Mouse (Mus musculus) embryo, embryonic 11.5 days (tissue): Measurements from ENCODE around the gene Spata13.

Experiments
- DNase-seq: peaks from one replicate; pipeline ENCODE4 v3.0.0-alpha.2; 2012; ENCODE audit warnings: low read depth, low spot score

Gene Spata13

DNA sequence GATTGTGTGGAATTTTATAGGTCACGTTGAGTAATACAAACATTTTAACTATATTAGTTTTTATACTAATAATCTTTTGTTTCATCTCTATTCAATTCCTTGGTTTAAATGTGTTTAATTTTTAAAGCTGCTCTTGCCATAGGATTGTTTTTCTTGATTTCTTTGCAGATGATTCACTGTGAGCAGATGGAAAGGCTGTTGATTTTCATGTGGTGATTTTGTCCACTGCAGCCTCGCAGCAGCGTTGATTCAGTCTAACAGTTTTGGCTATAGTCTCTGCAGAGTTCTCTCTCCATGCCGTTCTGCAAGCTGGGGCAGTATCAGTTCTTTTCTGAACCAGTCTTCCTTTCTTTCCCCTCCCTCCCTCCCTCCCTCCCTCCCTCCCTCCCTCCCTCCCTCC, 41.9 kb downstream of the Spata13 start:
- no peak for DNase-seq

GRCm38 (mm10) chr14:60676625-60677314, 43.0 kb downstream of the Spata13 start:
- DNase-seq, result no peak

DNA sequence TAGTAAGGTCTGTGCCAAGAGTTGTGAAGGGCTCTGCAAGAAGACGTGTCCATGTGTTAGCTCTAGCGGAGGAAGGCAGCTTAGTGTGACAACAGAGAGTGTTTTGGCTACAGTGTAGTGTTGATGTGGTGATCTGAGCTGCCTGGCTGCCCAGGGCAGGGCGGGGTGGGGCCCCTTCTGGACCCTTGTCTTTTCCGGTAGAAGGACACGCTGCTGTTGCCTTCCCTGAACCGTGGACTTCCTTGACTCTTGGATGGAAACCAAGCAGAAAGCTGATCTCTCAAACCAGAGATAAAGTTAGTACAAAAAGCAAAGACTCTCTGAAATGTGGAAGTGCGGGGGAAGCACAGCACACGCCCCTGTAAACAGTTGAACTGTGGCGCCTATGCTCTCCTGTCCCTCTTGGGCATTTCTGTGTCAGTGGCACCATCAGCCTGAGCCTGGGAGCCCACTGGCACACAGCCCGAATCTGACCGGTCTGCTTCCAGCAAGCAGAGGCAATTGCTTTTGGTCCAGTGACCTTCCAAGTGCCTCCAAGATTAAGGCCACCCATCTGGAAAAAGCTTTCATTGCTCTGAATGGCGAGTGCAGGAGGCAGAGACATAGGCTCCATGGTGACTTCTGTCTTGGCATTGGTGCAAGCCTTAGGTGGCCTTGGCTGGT, 48.7 kb downstream of the Spata13 start:
- DNase-seq, result no peak

DNA sequence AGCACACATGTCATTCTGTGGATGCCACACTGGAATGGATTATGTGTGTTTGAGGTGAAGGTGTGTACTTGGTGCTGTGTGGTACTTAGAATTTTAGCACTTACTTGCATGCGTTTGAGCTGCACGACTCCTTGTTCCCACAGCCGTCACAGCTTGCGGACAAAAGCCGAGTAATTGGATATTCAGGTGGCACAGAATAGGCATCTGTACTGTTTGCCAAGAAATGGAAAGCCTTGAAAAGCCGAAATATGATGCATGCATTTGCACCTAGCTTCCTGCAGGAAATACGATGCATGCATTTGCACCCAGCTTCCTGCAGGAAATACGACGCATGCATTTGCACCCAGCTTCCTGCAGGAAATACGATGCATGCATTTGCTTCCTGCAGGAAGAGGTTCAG, 50.2 kb downstream of the Spata13 start:
- DNase-seq, result no peak

DNA sequence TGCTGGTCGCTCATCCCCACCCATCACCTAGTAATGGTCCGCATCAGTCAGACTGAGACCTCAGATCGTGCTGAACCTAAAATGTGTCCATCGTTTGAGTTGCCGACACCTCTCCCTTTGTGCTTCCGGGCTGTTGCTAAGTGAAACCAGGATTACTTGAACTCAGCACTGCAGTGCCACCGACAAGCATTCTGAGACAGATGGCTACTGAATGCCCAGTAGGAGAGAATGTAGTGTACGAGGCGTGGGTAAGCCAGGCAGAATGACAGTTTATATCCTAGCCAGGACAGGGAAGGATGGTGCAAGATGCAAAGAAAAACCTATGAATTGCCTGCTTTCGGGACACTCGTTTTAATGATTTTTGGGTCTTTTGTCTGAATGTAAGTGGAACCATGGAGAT, 52.9 kb downstream of the Spata13 start:
- DNase-seq, result no peak

GRCm38 (mm10) chr14:60687241-60687640, 53.4 kb downstream of the Spata13 start:
- DNase-seq, result no peak

- peak; percentile 51 for DNase-seq
These were observed 54.9 kb downstream of the Spata13 start for GRCm38 (mm10) chr14:60688509-60689205.

DNA sequence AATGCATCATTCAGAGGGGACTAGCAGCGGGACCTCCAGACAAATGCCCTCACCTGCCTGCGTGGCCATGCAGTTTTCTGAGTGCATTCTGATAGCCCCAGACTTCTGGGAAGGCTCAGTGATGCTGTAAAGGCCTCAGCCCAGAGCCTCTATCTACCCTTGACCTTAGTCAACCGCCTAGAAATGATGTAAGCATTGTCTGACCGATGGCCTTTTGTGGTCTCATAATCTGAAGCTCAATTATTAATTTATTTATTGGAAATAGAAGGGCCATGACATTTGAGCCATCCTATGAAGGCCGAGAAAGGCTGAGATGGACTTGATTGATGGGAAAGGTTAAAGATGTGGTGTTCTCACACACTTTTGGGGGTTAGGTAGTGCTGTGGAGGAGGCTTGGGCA, 56.0 kb downstream of the Spata13 start:
- no peak for DNase-seq

GRCm38 (mm10) chr14:60690631-60691030, 56.8 kb downstream of the Spata13 start:
- no peak for DNase-seq

GRCm38 (mm10) chr14:60693122-60693536, 59.3 kb downstream of the Spata13 start:
- DNase-seq, result no peak

DNA sequence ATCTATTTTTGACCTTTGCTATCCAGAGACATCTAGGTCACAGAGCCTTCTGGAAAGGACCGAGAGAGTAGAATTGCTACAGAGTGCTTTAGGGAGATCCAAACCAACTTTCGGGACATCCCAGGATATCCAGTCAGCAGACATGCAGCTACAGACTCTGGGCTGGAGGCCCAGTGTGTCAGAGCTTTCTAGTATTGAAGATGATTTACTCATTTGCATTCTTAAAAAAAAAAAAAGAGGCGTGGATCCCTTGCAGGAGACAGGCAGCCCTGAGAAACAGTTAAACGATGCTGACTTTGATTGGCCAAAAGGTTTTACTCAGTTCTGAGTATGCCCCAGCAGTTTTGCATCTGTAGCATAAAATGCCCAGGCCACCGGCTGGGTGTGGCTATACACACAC, 59.9 kb downstream of the Spata13 start:
- DNase-seq, result no peak

DNA sequence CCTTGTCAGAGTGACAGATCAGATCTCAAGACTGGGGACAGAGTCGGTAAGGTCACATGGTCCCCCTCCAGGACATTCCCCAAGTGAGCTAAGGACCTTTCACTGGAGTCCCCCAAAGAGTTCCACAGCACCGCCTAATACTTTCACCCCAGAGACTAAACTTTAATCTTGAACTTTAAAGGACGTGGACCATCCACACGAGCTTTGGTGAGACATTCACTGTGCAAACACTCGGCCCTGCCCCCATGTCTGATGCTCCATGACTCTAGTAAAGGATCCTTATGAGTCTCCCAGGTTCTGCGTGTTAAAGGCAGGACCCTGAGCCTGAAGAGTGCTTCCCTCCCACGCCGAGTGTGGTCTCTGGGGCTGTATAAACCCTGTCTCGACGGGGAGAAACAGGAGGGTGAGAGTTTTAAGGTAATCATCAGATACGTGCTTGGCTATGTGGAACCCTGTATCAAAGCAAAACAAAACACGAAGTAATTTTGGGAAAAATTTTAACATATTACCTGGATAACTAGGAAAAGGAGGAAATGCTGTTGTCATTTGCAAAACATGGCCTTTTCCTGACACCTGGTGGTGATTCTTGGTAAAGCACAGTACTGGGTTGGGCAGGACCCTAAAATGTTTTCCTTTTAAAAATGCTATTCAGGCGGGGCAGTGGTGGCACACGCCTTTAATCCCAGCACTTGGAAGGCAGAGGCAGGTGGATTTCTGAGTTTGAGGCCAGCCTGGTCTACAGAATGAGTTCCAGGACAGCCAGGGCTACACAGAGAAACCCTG, 60.6 kb downstream of the Spata13 start:
- DNase-seq, result peak; percentile 29

DNA sequence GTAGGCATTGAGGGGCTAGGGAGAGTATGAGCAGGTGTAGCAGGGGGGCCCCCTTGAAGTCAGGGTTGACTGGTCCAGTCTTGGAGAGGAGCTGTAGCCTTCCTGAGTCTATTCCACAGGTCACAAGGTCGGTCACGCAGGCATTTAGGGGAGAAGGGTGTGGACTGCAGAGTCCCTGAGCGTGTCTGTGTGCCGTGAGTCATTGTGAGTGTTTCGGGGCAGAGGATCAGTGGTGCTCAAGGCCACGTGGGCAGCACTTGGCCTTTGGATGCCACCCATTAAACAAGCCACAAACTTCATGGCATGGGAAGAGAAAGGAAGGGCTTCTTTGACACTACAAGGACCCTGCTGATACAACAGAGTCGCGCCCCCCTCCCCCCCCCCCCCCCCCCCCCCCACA, 63.5 kb downstream of the Spata13 start:
- DNase-seq, result no peak

DNA sequence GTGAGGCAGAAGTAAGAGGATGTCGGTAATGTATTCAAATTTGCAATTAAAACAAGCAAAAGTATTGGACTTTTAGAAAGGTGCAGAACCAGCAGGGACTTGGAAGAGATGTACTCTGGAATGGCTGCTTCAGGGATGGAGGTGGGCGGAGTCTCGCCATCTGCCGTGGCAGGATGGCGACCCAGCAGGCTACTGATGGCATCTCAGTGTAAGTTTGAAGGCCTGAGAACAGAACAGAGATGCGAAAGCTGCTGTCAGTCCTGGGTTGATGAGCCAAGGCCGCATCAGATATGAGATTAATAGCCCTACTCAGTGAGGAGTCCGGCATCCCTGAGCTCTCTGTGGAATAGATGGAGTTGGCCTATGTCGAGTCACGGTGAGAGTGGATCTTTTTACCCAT, 65.2 kb downstream of the Spata13 start:
- DNase-seq, result no peak

DNA sequence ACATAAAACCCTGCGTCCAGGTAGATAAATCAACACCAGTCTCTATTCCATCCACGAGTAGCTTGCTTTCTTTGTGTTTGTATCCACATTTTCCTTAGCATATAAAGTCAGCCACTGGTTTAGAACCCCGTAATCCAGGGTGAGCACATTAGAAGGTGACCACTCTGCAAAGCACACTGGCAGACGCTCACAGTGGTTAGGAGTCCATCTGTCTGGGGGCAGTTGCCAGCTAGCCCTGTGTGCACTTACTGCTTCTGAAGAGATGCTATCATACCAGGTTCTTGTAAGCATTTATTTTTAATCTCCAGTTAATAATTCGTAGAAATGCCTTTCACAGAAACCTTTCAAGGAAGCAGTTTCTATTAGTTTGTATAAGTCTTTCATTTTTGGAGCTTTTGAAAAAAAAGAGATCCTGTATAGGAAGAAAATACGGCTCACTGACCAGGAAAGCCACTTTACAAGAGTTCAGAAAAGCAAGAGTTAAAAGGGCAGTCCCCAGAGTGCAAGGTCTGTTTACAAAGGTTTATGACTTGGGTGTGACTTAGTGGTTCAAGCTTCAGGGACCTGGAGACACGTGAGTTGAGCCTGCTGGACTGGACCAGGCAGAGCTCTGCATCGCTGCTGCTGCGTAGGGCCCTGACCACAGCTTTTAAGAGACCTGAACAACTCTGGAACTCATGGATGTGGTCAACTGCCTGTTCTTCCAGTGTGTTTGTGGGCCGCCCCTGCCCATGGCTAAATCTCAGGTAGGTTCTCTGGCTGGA, 68.8 kb downstream of the Spata13 start:
- DNase-seq, result no peak

DNA sequence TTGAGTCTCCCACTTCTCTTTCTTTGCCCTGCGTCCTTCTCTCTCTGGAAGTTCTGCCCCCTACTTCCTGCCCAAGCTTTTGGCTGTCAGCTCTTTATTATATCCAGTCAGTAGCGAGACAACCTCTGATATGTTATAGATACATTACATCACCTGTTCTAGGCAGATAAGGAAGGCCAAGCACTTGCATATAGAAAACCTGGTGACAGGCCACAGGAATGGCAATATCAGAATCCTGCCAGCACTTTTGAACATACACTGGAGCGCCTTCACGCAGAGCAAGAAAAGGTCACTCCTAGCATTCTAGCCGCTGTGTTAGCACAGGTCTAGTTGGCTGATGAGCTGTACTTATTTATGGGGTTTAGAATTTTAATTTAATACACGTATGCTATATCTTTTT, 70.7 kb downstream of the Spata13 start:
- DNase-seq, result no peak

GRCm38 (mm10) chr14:60704961-60705360, 71.2 kb downstream of the Spata13 start:
- no peak for DNase-seq

DNA sequence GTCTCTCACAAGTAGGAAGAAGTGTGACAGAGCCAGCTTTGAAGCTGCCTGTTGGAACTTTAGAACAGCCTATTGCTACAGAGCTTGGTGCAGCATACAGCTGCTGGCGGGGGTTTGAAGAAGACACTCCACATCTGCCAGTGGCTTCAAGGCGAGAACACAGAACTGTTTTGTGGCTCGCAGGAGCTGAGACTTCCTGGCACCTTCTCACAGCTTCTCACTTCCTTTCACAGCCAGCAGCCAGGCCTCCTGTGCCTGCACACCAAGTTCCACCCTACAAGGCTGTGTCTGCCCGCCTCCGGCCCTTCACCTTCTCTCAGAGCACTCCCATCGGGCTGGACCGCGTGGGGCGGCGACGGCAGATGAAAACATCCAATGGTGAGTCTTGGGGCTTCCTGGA, 75.4 kb downstream of the Spata13 start:
- DNase-seq, result no peak

GRCm38 (mm10) chr14:60709749-60710148, 75.9 kb downstream of the Spata13 start:
- DNase-seq, result no peak

DNA sequence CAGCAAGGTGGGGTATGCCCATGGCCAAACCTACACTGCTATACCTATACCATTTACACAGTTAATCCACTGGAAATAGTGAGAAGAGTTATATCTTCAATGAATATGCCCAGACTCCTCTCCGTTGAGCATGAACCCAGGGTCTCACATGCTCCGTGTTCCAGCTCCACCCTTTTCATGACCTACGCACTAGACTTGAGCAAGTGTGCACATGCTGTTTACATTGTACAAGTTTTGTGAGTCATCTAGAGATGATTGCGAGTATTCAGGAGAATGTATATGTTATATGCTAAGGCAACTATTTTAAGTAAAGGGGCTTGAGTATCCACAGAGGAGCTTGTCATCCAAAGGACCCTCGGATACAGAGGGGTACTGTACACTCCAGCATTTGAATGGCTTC, 77.4 kb downstream of the Spata13 start:
- DNase-seq, result no peak

DNA sequence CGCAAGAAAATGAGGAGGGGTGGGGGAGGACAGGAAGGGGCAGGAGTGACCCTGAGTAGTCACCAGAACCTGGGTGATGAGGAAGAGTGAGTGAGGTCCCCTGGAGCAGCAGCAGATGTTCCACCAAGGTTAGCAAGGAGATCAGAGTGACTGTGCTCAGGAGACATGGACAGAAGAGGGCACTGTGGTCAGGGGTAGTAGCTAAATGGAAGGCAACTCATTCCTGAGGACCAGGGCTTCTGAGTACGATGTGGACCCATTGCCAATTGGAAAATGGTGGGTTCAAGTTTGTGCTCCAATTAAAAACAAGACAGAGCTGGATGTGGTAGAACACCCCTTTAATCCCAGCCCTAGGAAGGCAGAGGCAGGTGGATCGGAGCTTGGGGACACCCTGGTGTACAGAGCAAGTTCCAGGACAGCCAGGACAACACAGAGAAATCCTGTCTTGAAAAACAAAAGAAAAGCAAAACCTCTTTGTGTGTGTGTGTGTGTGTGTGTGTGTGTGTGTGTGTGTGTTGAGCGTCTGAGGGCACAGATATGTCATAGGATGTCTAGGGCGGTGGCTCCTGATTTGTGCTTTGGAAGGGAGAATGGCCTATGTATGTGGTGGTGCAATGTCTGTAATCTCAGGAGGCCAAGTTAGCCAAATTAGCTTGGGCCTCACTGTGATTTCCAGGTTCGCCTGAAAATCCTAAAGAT, 77.9 kb downstream of the Spata13 start:
- DNase-seq, result no peak
